Mouse (Mus musculus): ENCODE data around the gene Serpina3j. TPM values are rescaled to one million over a fixed set of nuclear protein-coding genes. Genes with fewer than 3 reads are reported as not detected.

Gene Serpina3j
- polyA plus RNA-seq (2017; shearing (Covaris generic)): not detected

GRCm38 (mm10) chr12:104314253-104314652, at the start of gene Serpina3j:
Serpina3j (plus strand) TSS chr12:104314553.

GRCm38 (mm10) chr12:104338226-104338625, 23.9 kb downstream of the Serpina3j start, which contains the start of the genes Serpina3k and Serpina3m:
Serpina3k (plus strand) TSS chr12:104338486.
Serpina3m (plus strand) TSS chr12:104338486.

Other genes starting within 250 kb of the Serpina3j start
- not detected for gene Serpina5, start 213.4 kb upstream of the Serpina3j start, polyA plus RNA-seq (2017; shearing (Covaris generic))
- not detected for gene Serpina3a, start 201.8 kb upstream of the Serpina3j start, polyA plus RNA-seq (2017; shearing (Covaris generic))
- not detected for gene Serpina3b, start 186.6 kb upstream of the Serpina3j start, polyA plus RNA-seq (2017; shearing (Covaris generic))
- not detected for gene Serpina3c, start 160.7 kb upstream of the Serpina3j start, polyA plus RNA-seq (2017; shearing (Covaris generic))
- 4.4 TPM for gene Serpina3f, start 100.0 kb upstream of the Serpina3j start, polyA plus RNA-seq (2017; shearing (Covaris generic))
- 133 TPM for gene Serpina3g, start 78.3 kb upstream of the Serpina3j start, polyA plus RNA-seq (2017; shearing (Covaris generic))
- not detected for gene Serpina3i, start 51.4 kb upstream of the Serpina3j start, polyA plus RNA-seq (2017; shearing (Covaris generic))
- not detected for gene Serpina3k, start 23.9 kb downstream of the Serpina3j start, polyA plus RNA-seq (2017; shearing (Covaris generic))
- gene Serpina3m, start 23.9 kb downstream of the Serpina3j start, polyA plus RNA-seq (2017; shearing (Covaris generic)): not detected
- not detected for gene Serpina3n, start 92.2 kb downstream of the Serpina3j start, polyA plus RNA-seq (2017; shearing (Covaris generic))
- gene Gsc, start 158.8 kb downstream of the Serpina3j start, polyA plus RNA-seq (2017; shearing (Covaris generic)): not detected

Data from CD4-positive, CD25-positive, alpha-beta regulatory T cell (primary cell).